Mouse (Mus musculus): ENCODE measurements around the gene 1110008P14Rik.

1110008P14Rik gene

GRCm38 (mm10) chr2:32381775-32382223 lies at the start of gene 1110008P14Rik:
Gene 1110008P14Rik (minus strand): TSS chr2:32381938.
- DNase-seq (ENCODE audit: low read depth, low spot score): peak; percentile 92

- DNase-seq (ENCODE audit: low read depth, low spot score): peak; percentile 93
Observed at GRCm38 (mm10) chr2:32430701-32431676, 49.3 kb upstream of the 1110008P14Rik start.

- DNase-seq (ENCODE audit: low read depth, low spot score): no peak
Observed at GRCm38 (mm10) chr2:32429215-32429891, 47.6 kb upstream of the 1110008P14Rik start.

GRCm38 (mm10) chr2:32428262-32428722 lies 46.6 kb upstream of the 1110008P14Rik start:
- DNase-seq (ENCODE audit: low read depth, low spot score): no peak

GRCm38 (mm10) chr2:32427720-32428119 lies 46.0 kb upstream of the 1110008P14Rik start:
- DNase-seq (ENCODE audit: low read depth, low spot score): no peak

- DNase-seq (ENCODE audit: low read depth, low spot score): no peak
Observed at GRCm38 (mm10) chr2:32426141-32426540, 44.4 kb upstream of the 1110008P14Rik start.

GRCm38 (mm10) chr2:32425568-32425967 lies 43.8 kb upstream of the 1110008P14Rik start:
- DNase-seq (ENCODE audit: low read depth, low spot score): no peak

GRCm38 (mm10) chr2:32424796-32425195 lies 43.1 kb upstream of the 1110008P14Rik start:
- no peak for DNase-seq (ENCODE audit: low read depth, low spot score)

- peak; percentile 90 for DNase-seq (ENCODE audit: low read depth, low spot score)
Observed at GRCm38 (mm10) chr2:32423481-32424331, 42.0 kb upstream of the 1110008P14Rik start.

GRCm38 (mm10) chr2:32421851-32422251 lies 40.1 kb upstream of the 1110008P14Rik start:
- no peak for DNase-seq (ENCODE audit: low read depth, low spot score)

- DNase-seq (ENCODE audit: low read depth, low spot score): no peak
Observed at GRCm38 (mm10) chr2:32420647-32421046, 38.9 kb upstream of the 1110008P14Rik start.

GRCm38 (mm10) chr2:32420066-32420608 lies 38.4 kb upstream of the 1110008P14Rik start:
- no peak for DNase-seq (ENCODE audit: low read depth, low spot score)

- no peak for DNase-seq (ENCODE audit: low read depth, low spot score)
Observed at GRCm38 (mm10) chr2:32419359-32419758, 37.6 kb upstream of the 1110008P14Rik start.

- DNase-seq (ENCODE audit: low read depth, low spot score): no peak
Observed at GRCm38 (mm10) chr2:32418430-32419151, 36.9 kb upstream of the 1110008P14Rik start.

- DNase-seq (ENCODE audit: low read depth, low spot score): no peak
Observed at GRCm38 (mm10) chr2:32417486-32417885, 35.7 kb upstream of the 1110008P14Rik start.

GRCm38 (mm10) chr2:32416556-32416955 lies 34.8 kb upstream of the 1110008P14Rik start:
- no peak for DNase-seq (ENCODE audit: low read depth, low spot score)

- no peak for DNase-seq (ENCODE audit: low read depth, low spot score)
Observed at GRCm38 (mm10) chr2:32415801-32416200, 34.1 kb upstream of the 1110008P14Rik start.

GRCm38 (mm10) chr2:32413936-32414335 lies 32.2 kb upstream of the 1110008P14Rik start:
- DNase-seq (ENCODE audit: low read depth, low spot score): no peak

GRCm38 (mm10) chr2:32412742-32413531 lies 31.2 kb upstream of the 1110008P14Rik start:
- no peak for DNase-seq (ENCODE audit: low read depth, low spot score)

GRCm38 (mm10) chr2:32411407-32411806 lies 29.7 kb upstream of the 1110008P14Rik start:
- no peak for DNase-seq (ENCODE audit: low read depth, low spot score)
